ENCODE assay signal across 19 mouse cellular contexts in the genomic region with DNA sequence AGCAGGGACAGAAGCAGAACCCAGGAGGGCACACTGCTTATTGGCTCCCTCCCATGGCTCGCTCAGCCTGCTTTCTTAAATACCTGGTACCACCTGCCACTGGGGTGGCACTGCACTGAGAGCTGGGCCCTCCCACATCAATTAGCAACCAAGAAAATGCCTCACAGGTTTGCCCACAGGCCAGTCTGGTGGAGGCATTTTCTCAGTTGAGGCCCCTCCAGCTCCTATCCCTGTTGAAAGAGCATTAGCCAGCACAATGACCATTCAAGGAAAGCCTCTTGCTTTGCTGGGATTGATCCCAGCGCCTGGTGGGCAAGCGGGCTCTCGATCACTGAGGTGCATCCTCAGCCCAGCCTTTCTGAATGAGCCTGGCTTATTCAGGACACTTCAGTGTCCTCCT. TPM values are rescaled to one million over a fixed set of nuclear protein-coding genes. Genes with fewer than 3 reads are reported as not detected.
DNase-seq lines count a peak whose midpoint lies in the region; ATAC-seq and TF ChIP-seq lines count a peak whose summit lies in the region.
"Had no signal": no experiment of that assay in that cellular context is flagged by ENCODE, and none has a peak within 500 bp of the region (broad histone marks: within the 10 kb centered on the region; RNA-seq: fewer than 3 reads in every experiment).

No protein-coding gene starts in this region.

- no peak for DNase-seq in intestine, embryonic 14.5 days (ENCODE audit: low spot score)
- DNase-seq in limb, embryonic 10.5 days (ENCODE audit: low spot score) = no peak
- DNase-seq in spleen, adult 12 weeks (ENCODE audit: low spot score) = no peak
- DNase-seq in cerebellum, adult 2 months = no peak
- DNase-seq: adrenal gland, adult 2 months; adrenal gland, postnatal 25 days; cerebellum, adult 18-20 months; cerebellum, postnatal 10 days; gastrocnemius, postnatal 36 days; heart, adult 18-20 months had no signal

- no peak overlapping the region for H3K4me3 ChIP-seq in intestine, embryonic 14.5 days (ENCODE audit: low read depth, low read length)
- no peak overlapping the region for H3K4me3 ChIP-seq in intestine, postnatal 0 days (ENCODE audit: low read depth, low read length)
- H3K4me3 ChIP-seq in intestine, embryonic 15.5 days (replicated peaks) = no peak overlapping the region
- H3K4me3 ChIP-seq in limb, embryonic 10.5 days = no peak overlapping the region
- H3K4me3 ChIP-seq in stomach, embryonic 16.5 days (replicated peaks; ENCODE audit: low read length) = no peak overlapping the region
- H3K4me3 ChIP-seq in cerebellum, adult 2 months (replicated peaks; ENCODE audit: insufficient read depth, low read depth, low read length) = no peak overlapping the region
- H3K4me3 ChIP-seq: embryonic facial prominence, embryonic 13.5 days; forebrain, embryonic 13.5 days; heart, embryonic 15.5 days had no signal

- H3K4me1 ChIP-seq in intestine, embryonic 14.5 days (replicated peaks; ENCODE audit: control insufficient read depth, insufficient read depth, low read length) = peaks cover 8% of the 10 kb centered on the region
- no peaks in the 10 kb centered on the region for H3K4me1 ChIP-seq in intestine, postnatal 0 days (replicated peaks; ENCODE audit: control insufficient read depth, insufficient read depth, low read length)
- peaks cover 6% of the 10 kb centered on the region; the same call in 1 of the 2 replicates for H3K4me1 ChIP-seq in intestine, embryonic 15.5 days (replicated peaks)
- H3K4me1 ChIP-seq in limb, embryonic 10.5 days = peaks cover 6% of the 10 kb centered on the region
- peaks cover 23% of the 10 kb centered on the region for H3K4me1 ChIP-seq in stomach, embryonic 16.5 days (ENCODE audit: control insufficient read depth, insufficient read depth, low read length)
- no peaks in the 10 kb centered on the region for H3K4me1 ChIP-seq in cerebellum, adult 2 months (ENCODE audit: control insufficient read depth, insufficient read depth, low read length)
- H3K4me1 ChIP-seq: heart, embryonic 15.5 days had no signal

- TF ChIP-seq CTCF in intestine, postnatal 0 days (IDR thresholded peaks at IDR 0.05; ENCODE audit: low read depth) = no peak
- TF ChIP-seq CTCF in cerebellum, adult 2 months (IDR thresholded peaks at IDR 0.05; ENCODE audit: borderline replicate concordance, insufficient read depth, low read depth, low read length) = no peak

- 78% methylated on average over 4 of the region's 4 CpGs for WGBS in intestine, embryonic 14.5 days
- WGBS in intestine, postnatal 0 days = 81% methylated on average over 4 of the region's 4 CpGs
- 77% methylated on average over 4 of the region's 4 CpGs for WGBS in intestine, embryonic 15.5 days
- 68% methylated on average over 4 of the region's 4 CpGs for WGBS in limb, embryonic 10.5 days
- 60% methylated on average over 4 of the region's 4 CpGs for WGBS in stomach, embryonic 16.5 days
- WGBS in cerebellum, adult 2 months = 45% methylated on average over 4 of the region's 4 CpGs

- H3K9me3 ChIP-seq in intestine, embryonic 14.5 days (ENCODE audit: control insufficient read depth, low read length) = no peaks in the 10 kb centered on the region
- H3K9me3 ChIP-seq in intestine, postnatal 0 days (ENCODE audit: control insufficient read depth) = no peaks in the 10 kb centered on the region
- no peaks in the 10 kb centered on the region for H3K9me3 ChIP-seq in intestine, embryonic 15.5 days
- no peaks in the 10 kb centered on the region for H3K9me3 ChIP-seq in limb, embryonic 10.5 days (replicated peaks)
- H3K9me3 ChIP-seq in stomach, embryonic 16.5 days (replicated peaks; ENCODE audit: control insufficient read depth, low read length) = no peaks in the 10 kb centered on the region
- H3K9me3 ChIP-seq: embryonic facial prominence, embryonic 13.5 days; forebrain, embryonic 13.5 days; heart, embryonic 15.5 days had no signal

- no peak overlapping the region for H3K4me2 ChIP-seq in intestine, embryonic 14.5 days (ENCODE audit: low read length)
- H3K4me2 ChIP-seq in intestine, postnatal 0 days (replicated peaks; ENCODE audit: low read depth) = no peak overlapping the region
- no peak overlapping the region for H3K4me2 ChIP-seq in intestine, embryonic 15.5 days (replicated peaks)
- H3K4me2 ChIP-seq in stomach, embryonic 16.5 days (ENCODE audit: low read depth, low read length) = no peak overlapping the region
- H3K4me2 ChIP-seq: embryonic facial prominence, embryonic 13.5 days; forebrain, embryonic 13.5 days; heart, embryonic 11.5 days; heart, embryonic 15.5 days had no signal

- H3K27me3 ChIP-seq in intestine, embryonic 14.5 days (replicated peaks; ENCODE audit: control insufficient read depth, insufficient read depth, low read length) = no peaks in the 10 kb centered on the region
- no peaks in the 10 kb centered on the region for H3K27me3 ChIP-seq in intestine, postnatal 0 days (replicated peaks; ENCODE audit: control insufficient read depth, insufficient read depth, low read length)
- no peaks in the 10 kb centered on the region for H3K27me3 ChIP-seq in intestine, embryonic 15.5 days (replicated peaks)
- no peaks in the 10 kb centered on the region for H3K27me3 ChIP-seq in limb, embryonic 10.5 days (ENCODE audit: low read depth, poor library complexity, severe bottlenecking)
- H3K27me3 ChIP-seq in stomach, embryonic 16.5 days (ENCODE audit: control insufficient read depth, insufficient read depth, low read length) = no peaks in the 10 kb centered on the region
- H3K27me3 ChIP-seq in cerebellum, adult 2 months (ENCODE audit: control insufficient read depth, insufficient read depth, low read length) = no peaks in the 10 kb centered on the region
- H3K27me3 ChIP-seq: forebrain, embryonic 13.5 days; heart, embryonic 15.5 days had no signal

- no peak for ATAC-seq in intestine, embryonic 14.5 days (replicated peaks; ENCODE audit: low FRiP score, low TSS enrichment, low read depth)
- no peak for ATAC-seq in intestine, postnatal 0 days
- ATAC-seq in intestine, embryonic 15.5 days = no peak
- ATAC-seq in stomach, embryonic 16.5 days (ENCODE audit: insufficient read depth, low FRiP score) = no peak
- ATAC-seq: forebrain, embryonic 13.5 days; hindbrain, embryonic 16.5 days; inflammation-experienced regulatory T-cells, adult 6 months had no signal

- peak overlapping the region; percentile 58 for H3K27ac ChIP-seq in intestine, embryonic 14.5 days (ENCODE audit: low read depth)
- no peak overlapping the region for H3K27ac ChIP-seq in intestine, postnatal 0 days (ENCODE audit: low read depth, low read length)
- peak overlapping the region; percentile 66 for H3K27ac ChIP-seq in intestine, embryonic 15.5 days
- peak overlapping the region; percentile 25; the same call in 1 of the 2 replicates for H3K27ac ChIP-seq in limb, embryonic 10.5 days
- H3K27ac ChIP-seq in stomach, embryonic 16.5 days (ENCODE audit: low read length) = peak overlapping the region; percentile 84
- H3K27ac ChIP-seq in cerebellum, adult 2 months (ENCODE audit: insufficient read depth, low read length) = no peak overlapping the region
- H3K27ac ChIP-seq: embryonic facial prominence, embryonic 13.5 days; forebrain, embryonic 13.5 days; heart, embryonic 15.5 days had no signal

- H3K9ac ChIP-seq in intestine, embryonic 14.5 days (ENCODE audit: low read length) = no peak overlapping the region
- H3K9ac ChIP-seq in intestine, postnatal 0 days (ENCODE audit: low read depth, low read length) = no peak overlapping the region
- no peak overlapping the region for H3K9ac ChIP-seq in intestine, embryonic 15.5 days
- no peak overlapping the region for H3K9ac ChIP-seq in stomach, embryonic 16.5 days (ENCODE audit: low read length)
- H3K9ac ChIP-seq: embryonic facial prominence, embryonic 13.5 days; forebrain, embryonic 13.5 days; heart, embryonic 15.5 days had no signal

- H3K36me3 ChIP-seq in intestine, embryonic 14.5 days (ENCODE audit: control insufficient read depth, insufficient read depth, low read length) = 0 out of 2 replicates have a peak, but pooled peaks cover 5% of the 10 kb centered on the region
- no peaks in the 10 kb centered on the region for H3K36me3 ChIP-seq in intestine, postnatal 0 days (ENCODE audit: control insufficient read depth, insufficient read depth)
- H3K36me3 ChIP-seq in intestine, embryonic 15.5 days = no peaks in the 10 kb centered on the region
- H3K36me3 ChIP-seq in limb, embryonic 10.5 days = no peaks in the 10 kb centered on the region
- H3K36me3 ChIP-seq in stomach, embryonic 16.5 days (ENCODE audit: control insufficient read depth, insufficient read depth, low read length) = no peaks in the 10 kb centered on the region
- H3K36me3 ChIP-seq: embryonic facial prominence, embryonic 13.5 days; heart, embryonic 15.5 days had no signal

- TF ChIP-seq POLR2A in cerebellum, adult 2 months (IDR thresholded peaks at IDR 0.05; ENCODE audit: borderline replicate concordance, insufficient read depth, low read length) = no peak

RNA-seq across cellular contexts. Expression of a gene that starts 40.5 kb away (rescaled TPM):
- polyA plus RNA-seq in intestine, embryonic 14.5 days (2014; fragmentation: Nextera tagmentation; extraction: Ambion mirVana) = 7.3 and 9.5 TPM in 2 replicates
- 6.1 and 7.7 TPM in 2 replicates for polyA plus RNA-seq in intestine, postnatal 0 days (2015; fragmentation: Nextera tagmentation; extraction: Ambion mirVana)
- 9.0 and 10.0 TPM in 2 replicates for polyA plus RNA-seq in intestine, embryonic 15.5 days (2015; fragmentation: Nextera tagmentation; extraction: Ambion mirVana)
- 8.1 TPM in 2 replicates for polyA plus RNA-seq in limb, embryonic 10.5 days (2016; fragmentation: Nextera tagmentation; extraction: Ambion mirVana)
- polyA plus RNA-seq in stomach, embryonic 16.5 days (2015; fragmentation: Nextera tagmentation; extraction: Ambion mirVana) = 7.8 and 8.2 TPM in 2 replicates
- polyA plus RNA-seq in cerebellum, adult 2 months (2012; rRNA removed) = 17.3 and 17.7 TPM in 2 replicates

Comparison
In these comparisons a context has a peak if more than half of its experiments do, and no peak if none do; other contexts are left out.
1. H3K27ac ChIP-seq: peak in intestine, embryonic 14.5 days (single experiment), intestine, embryonic 15.5 days (single experiment), limb, embryonic 10.5 days (single experiment) and stomach, embryonic 16.5 days (single experiment); none in intestine, postnatal 0 days (single experiment) and cerebellum, adult 2 months (single experiment).